Mouse (Mus musculus): ENCODE measurements around the gene Acbd3.

DNA sequence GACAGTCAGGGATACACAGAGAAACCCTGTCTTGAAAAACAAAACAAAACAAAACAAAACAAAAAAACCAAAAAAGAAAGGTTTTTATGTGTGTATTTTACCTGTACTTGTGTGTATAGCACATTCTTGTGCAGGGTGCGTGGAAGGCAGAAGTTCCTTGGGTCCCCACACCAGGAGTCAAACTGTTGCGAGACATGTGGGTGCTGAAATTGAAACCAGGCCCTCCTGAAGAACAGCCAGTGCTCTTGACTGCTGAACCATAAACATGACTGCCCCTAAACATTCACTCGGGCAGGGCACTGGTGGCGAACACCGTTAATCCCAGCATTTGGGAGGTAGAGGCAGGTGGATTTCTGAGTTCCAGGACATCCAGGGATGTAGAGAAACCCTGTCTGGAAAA, 74.2 kb downstream of the Acbd3 start:
- no peak for TF ChIP-seq CTCF (IDR thresholded peaks at IDR 0.05; ENCODE audit: borderline replicate concordance, control insufficient read depth, extremely low read depth, insufficient read depth, low read length, poor library complexity)
- no peak for TF ChIP-seq POLR2A (IDR thresholded peaks at IDR 0.05; ENCODE audit: control insufficient read depth, extremely low read depth, insufficient read depth, low read length, poor library complexity)

Measured in thymus, adult 2 months (tissue).